ENCODE assay signal across 8 mouse cellular contexts in genomic region chr2:59159961-59160604, GRCm38 (mm10). TPM values are rescaled to one million over a fixed set of nuclear protein-coding genes. Genes with fewer than 3 reads are reported as not detected.
DNase-seq lines count a peak whose midpoint lies in the region; ATAC-seq lines count a peak whose summit lies in the region.

No protein-coding gene starts in this region.

- H3K9ac ChIP-seq in neural tube, embryonic 11.5 days (ENCODE audit: low read length): no peak overlapping the region
- no peak overlapping the region for H3K9ac ChIP-seq in limb, embryonic 11.5 days (ENCODE audit: low read length)

- H3K27ac ChIP-seq in neural tube, embryonic 11.5 days (ENCODE audit: low read depth, low read length): no peak overlapping the region
- peak overlapping the region; percentile 95 for H3K27ac ChIP-seq in hindbrain, embryonic 10.5 days
- no peak overlapping the region for H3K27ac ChIP-seq in limb, embryonic 11.5 days (replicated peaks; ENCODE audit: low read depth, low read length)

- WGBS in neural tube, embryonic 11.5 days: 0% methylated on average over 16 of the region's 16 CpGs
- under 1% methylated on average over 16 of the region's 16 CpGs for WGBS in hindbrain, embryonic 10.5 days
- WGBS in limb, embryonic 11.5 days: under 1% methylated on average over 16 of the region's 16 CpGs

- no peaks in the 10 kb centered on the region for H3K9me3 ChIP-seq in neural tube, embryonic 11.5 days (ENCODE audit: control insufficient read depth, low read length)
- H3K9me3 ChIP-seq in hindbrain, embryonic 10.5 days: no peaks in the 10 kb centered on the region
- H3K9me3 ChIP-seq in limb, embryonic 11.5 days (ENCODE audit: control insufficient read depth, low read length): no peaks in the 10 kb centered on the region

- peak overlapping the region; percentile 67 for H3K4me2 ChIP-seq in neural tube, embryonic 11.5 days (ENCODE audit: low read depth)
- H3K4me2 ChIP-seq in limb, embryonic 11.5 days (ENCODE audit: low read depth, severe bottlenecking): peak overlapping the region; percentile 88

- peaks cover 15% of the 10 kb centered on the region; the same call in 1 of the 2 replicates for H3K4me1 ChIP-seq in neural tube, embryonic 11.5 days (ENCODE audit: control insufficient read depth, insufficient read depth, low read length)
- H3K4me1 ChIP-seq in hindbrain, embryonic 10.5 days (replicated peaks): peaks cover 30% of the 10 kb centered on the region
- H3K4me1 ChIP-seq in limb, embryonic 11.5 days (ENCODE audit: control insufficient read depth, insufficient read depth, low read length): peaks cover 6% of the 10 kb centered on the region

- no peaks in the 10 kb centered on the region for H3K36me3 ChIP-seq in neural tube, embryonic 11.5 days (ENCODE audit: control insufficient read depth, insufficient read depth, low read length)
- H3K36me3 ChIP-seq in hindbrain, embryonic 10.5 days: no peaks in the 10 kb centered on the region
- H3K36me3 ChIP-seq in limb, embryonic 11.5 days (ENCODE audit: control insufficient read depth, insufficient read depth, low read length): no peaks in the 10 kb centered on the region

- no peaks in the 10 kb centered on the region for H3K27me3 ChIP-seq in neural tube, embryonic 11.5 days (ENCODE audit: control insufficient read depth, insufficient read depth, low read length)
- no peaks in the 10 kb centered on the region for H3K27me3 ChIP-seq in hindbrain, embryonic 10.5 days (ENCODE audit: insufficient read depth, poor library complexity, severe bottlenecking)
- H3K27me3 ChIP-seq in limb, embryonic 11.5 days (ENCODE audit: control insufficient read depth, insufficient read depth, low read length): no peaks in the 10 kb centered on the region

- H3K4me3 ChIP-seq in neural tube, embryonic 11.5 days (ENCODE audit: low read depth, low read length): peak overlapping the region; percentile 86
- H3K4me3 ChIP-seq in hindbrain, embryonic 10.5 days: peak overlapping the region; percentile 93
- peak overlapping the region; percentile 89 for H3K4me3 ChIP-seq in limb, embryonic 11.5 days (ENCODE audit: low read depth, low read length)

- peak; percentile 15 for DNase-seq in adrenal gland, postnatal 14 days
- no peak for DNase-seq in adrenal gland, adult 18-20 months (ENCODE audit: low spot score in 2 of 2)
- DNase-seq in neural tube, embryonic 11.5 days (ENCODE audit: low spot score): peak; percentile 32
- no peak for DNase-seq in neural tube, embryonic 10.5 days (ENCODE audit: extremely low spot score, low spot score)
- no peak for DNase-seq in hindbrain, embryonic 10.5 days (ENCODE audit: low spot score)
- DNase-seq in limb, embryonic 11.5 days (ENCODE audit: low spot score): no peak
- peak; percentile 5 for DNase-seq in retina, postnatal 7 days (ENCODE audit: low read depth, low spot score)

- peak; percentile 9 for ATAC-seq in neural tube, embryonic 11.5 days (ENCODE audit: insufficient read depth, low FRiP score, low TSS enrichment)
- ATAC-seq in limb, embryonic 11.5 days (ENCODE audit: insufficient number of reproducible peaks, low FRiP score, low TSS enrichment, low read depth): peak; percentile 46
- no peak for ATAC-seq in erythroid progenitor cell, adult 5-6 weeks (replicated peaks; ENCODE audit: low FRiP score, poor library complexity, severe bottlenecking)

RNA-seq across cellular contexts. Expression of gene Ccdc148, which starts 0.4 kb away (rescaled TPM):
- 1.1 and 1.5 TPM in 2 replicates for total RNA-seq in adrenal gland, postnatal 14 days (2021)
- 1 to 10 TPM; 1.4 to 1.5 TPM for total RNA-seq in adrenal gland, adult 18-20 months (2021)
- polyA plus RNA-seq in neural tube, embryonic 11.5 days (2014; fragmentation: Nextera tagmentation; extraction: Ambion mirVana): 0.38 and 0.43 TPM in 2 replicates
- 1.2 TPM in 2 replicates for polyA plus RNA-seq in hindbrain, embryonic 10.5 days (2016; fragmentation: Nextera tagmentation; extraction: Ambion mirVana)
- polyA plus RNA-seq in limb, embryonic 11.5 days (2014; fragmentation: Nextera tagmentation; extraction: Ambion mirVana): 0.28 and 0.43 TPM in 2 replicates
- 1.1 TPM in 1 of 2 replicates, not detected in the other for total RNA-seq in erythroid progenitor cell, adult 5-6 weeks (2015; ENCODE audit: low replicate concordance)
- 0.15 and 2.2 TPM in 2 replicates for total RNA-seq in erythroid progenitor cell, adult 5-6 weeks (2017; ENCODE audit: low replicate concordance)

RNA-seq across cellular contexts. Expression of gene Pkp4, which starts 0.6 kb away (rescaled TPM):
- total RNA-seq in adrenal gland, postnatal 14 days (2021): 74.7 and 96.2 TPM in 2 replicates
- total RNA-seq in adrenal gland, adult 18-20 months (2021): 10 to 100 TPM; 49.1 to 51.9 TPM
- polyA plus RNA-seq in neural tube, embryonic 11.5 days (2014; fragmentation: Nextera tagmentation; extraction: Ambion mirVana): 12.9 and 16.2 TPM in 2 replicates
- 14.7 and 17.2 TPM in 2 replicates for polyA plus RNA-seq in hindbrain, embryonic 10.5 days (2016; fragmentation: Nextera tagmentation; extraction: Ambion mirVana)
- 18.0 and 18.8 TPM in 2 replicates for polyA plus RNA-seq in limb, embryonic 11.5 days (2014; fragmentation: Nextera tagmentation; extraction: Ambion mirVana)
- total RNA-seq in erythroid progenitor cell, adult 5-6 weeks (2015; ENCODE audit: low replicate concordance): 8.3 and 10.5 TPM in 2 replicates
- total RNA-seq in erythroid progenitor cell, adult 5-6 weeks (2017; ENCODE audit: low replicate concordance): 4.7 and 13.1 TPM in 2 replicates

Comparison
In these comparisons a context has a peak if more than half of its experiments do, and no peak if none do; other contexts are left out.
1. DNase-seq: peak in adrenal gland, postnatal 14 days (single experiment), neural tube, embryonic 11.5 days (single experiment) and retina, postnatal 7 days (single experiment); none in adrenal gland, adult 18-20 months (0 of 2), neural tube, embryonic 10.5 days (single experiment), hindbrain, embryonic 10.5 days (single experiment) and limb, embryonic 11.5 days (single experiment).
2. Peak in every context shown above with its lines, with median percentiles within 50 percentile points of each other: H3K4me3 ChIP-seq.